Mouse (Mus musculus) urinary bladder, postnatal 25 days (tissue): ENCODE results near the gene Taldo1.
A peak's percentile ranks its signal among the peaks of the same experiment; 100 is the strongest.

Source experiments
- DNase-seq: peaks from one replicate; pipeline ENCODE4 v3.0.0; 2022; ENCODE audit warnings: low spot score

Gene Taldo1

DNA sequence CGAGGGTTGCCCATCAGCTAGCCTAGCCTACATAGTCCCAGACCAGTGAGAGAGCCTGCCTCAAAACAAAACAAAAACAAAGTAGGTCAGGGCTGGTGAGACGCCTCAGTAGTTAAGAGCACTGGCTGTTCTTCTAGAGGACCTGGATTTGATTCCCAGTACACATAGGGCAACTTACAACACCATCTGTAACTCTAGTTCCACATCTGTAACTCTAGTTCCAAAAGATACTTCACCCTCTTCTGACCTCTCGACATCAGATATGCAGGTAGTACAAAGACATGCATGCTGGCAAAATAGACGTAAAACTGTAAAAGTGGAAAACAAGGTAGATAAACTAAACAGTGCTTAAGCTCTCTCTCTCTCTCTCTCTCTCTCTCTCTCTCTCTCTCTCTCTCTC is 31.8 kb downstream of the Taldo1 start:
- no peak for DNase-seq

GRCm38 (mm10) chr7:141426948-141427730 is 35.1 kb downstream of the Taldo1 start:
- DNase-seq = no peak

- DNase-seq = no peak
Measured at GRCm38 (mm10) chr7:141428701-141429100, 36.7 kb downstream of the Taldo1 start.

GRCm38 (mm10) chr7:141429310-141429709 is 37.3 kb downstream of the Taldo1 start, which contains the start of gene Cend1:
Cend1 (minus strand) TSS chr7:141429491.
- no peak for DNase-seq

DNA sequence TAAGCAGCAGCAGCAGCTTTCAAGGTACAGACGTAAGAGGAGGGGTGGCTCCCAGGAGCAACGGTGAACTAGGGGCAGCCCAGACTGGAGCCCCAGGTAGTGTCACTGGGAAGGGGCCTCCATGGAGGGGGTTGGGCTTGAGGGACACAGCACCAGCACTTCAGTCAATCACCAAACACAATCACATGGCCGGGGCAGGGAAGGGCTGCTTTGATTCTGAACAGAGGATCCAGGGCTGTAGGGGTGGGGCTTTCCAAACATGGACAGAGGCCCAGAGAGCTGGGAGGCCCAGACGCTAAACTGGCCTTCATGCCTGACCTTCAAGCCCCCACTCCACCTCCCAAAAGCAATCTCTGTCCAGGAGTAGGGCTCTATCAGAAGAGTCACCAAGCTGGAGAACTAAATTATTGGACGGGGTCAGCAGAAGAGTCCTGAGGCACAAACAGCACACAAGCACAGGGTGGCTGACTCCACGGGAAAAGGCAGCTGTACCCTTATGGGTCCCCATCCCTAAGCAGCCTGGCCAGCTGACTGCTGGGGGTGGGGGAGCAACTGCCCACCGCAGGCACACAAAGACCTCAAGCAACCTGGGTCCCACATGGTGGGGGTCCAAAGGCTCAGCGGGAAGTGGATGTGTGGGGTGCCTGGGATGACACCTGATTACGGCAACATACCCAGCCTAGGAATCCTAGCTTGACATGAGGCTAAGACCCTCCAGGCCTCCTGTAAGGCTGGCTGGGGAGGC is 38.0 kb downstream of the Taldo1 start:
- no peak for DNase-seq

DNA sequence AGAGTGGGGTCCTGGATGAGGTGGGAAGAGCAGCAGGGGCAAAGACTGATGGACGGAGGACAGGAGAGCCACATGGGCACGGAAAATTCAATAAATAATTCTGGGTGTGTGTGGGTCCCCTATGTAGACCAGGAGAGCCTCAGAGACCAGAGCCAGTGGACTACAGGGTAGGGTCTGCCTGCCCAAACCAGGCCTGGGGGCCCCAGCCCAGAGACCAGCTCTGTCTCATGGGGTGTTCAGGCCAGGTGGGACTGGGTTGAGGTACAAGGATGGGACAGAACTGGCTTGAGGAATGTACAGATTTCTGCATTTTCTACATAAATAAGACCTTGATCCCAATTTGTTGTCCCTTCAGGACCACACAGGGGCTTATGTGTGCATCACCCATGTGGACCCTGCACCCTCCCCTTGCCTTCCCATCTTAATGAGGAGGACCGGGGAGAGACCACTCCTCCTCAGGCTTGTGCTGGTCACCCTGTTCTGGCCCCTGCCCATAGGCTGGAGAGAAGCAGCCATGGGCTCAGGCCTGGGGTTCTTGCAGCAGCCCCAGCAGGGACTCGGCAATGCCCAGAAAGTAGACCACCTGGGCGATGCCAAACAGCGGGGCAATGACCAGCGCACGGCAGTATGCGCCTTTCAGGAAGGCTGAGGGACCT is 38.7 kb downstream of the Taldo1 start:
- no peak for DNase-seq

DNA sequence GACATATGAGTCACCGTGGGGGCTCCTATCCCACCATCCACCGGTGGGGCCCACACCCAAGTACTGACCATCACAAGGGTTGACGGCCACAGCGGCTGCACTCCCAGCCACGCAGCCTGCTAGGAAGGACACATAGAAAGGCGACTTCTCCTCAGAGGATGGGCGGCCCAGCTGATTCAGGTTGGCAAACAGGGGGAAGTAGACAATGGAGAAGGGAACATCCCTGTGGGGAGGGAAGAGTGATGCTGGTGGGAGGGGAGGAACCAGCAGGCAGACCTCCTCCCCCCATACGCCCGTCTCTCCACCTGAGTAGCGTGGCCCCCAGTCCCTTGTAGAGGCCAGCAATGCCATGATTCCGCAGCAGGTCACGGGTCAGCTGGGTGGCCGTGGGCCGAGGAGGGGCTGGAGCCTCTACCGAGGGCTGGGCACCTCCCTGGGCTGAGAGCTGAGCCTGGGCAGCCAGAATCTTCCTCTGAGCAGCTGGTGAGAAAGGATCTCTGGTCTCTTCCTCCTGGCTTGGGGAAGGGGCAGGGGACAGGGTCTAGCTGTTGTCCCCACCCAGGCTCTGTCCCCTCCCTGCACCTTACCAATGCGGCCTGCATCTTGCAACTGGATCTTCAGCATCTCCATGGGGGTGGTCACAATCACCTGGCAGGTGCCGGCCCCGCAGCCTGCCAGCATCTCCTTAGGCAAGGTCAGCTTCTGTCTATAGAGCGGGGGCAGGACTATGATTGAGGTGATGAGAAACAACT is 39.6 kb downstream of the Taldo1 start:
- no peak for DNase-seq

- DNase-seq = no peak
Measured at GRCm38 (mm10) chr7:141432186-141432611, 40.2 kb downstream of the Taldo1 start.

DNA sequence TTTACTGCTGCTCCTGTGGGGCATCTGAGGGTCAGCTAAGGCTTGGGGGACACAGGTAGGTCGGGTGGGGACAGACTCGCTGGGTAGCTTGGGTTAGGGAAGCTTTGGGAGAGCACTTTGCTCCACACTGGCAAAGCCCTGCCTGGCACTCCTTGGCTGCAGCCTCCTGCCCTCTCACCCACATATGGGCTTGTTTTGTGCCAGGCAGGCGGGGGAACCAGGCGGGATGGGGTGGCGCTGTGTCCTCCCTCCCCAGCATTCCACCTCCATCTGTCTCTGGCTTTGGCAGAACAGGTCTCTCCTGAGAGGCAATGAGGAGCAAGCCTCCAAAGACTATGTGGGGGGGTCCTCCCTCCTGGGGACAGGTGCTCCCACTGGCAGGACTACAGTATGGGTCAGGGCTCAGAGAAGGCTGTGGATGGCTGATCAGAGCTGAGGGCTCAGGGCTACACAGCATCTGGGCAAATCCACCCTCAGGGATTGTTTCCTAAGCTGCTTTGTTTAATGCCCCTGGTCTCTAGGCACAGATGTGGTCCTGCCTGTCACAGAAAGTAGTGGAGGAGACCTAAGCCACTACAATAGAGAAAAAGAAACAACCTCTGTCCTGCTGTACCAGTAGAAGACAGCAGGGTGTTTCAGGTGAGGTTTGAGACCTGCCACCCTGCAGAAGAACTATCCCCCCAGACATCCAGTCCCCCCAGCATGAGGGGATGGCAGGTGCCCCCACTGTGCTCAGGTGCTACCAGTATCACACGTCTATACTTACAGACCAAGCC is 40.9 kb downstream of the Taldo1 start:
- DNase-seq = no peak

GRCm38 (mm10) chr7:141433517-141434400 is 41.8 kb downstream of the Taldo1 start:
- DNase-seq = no peak

DNA sequence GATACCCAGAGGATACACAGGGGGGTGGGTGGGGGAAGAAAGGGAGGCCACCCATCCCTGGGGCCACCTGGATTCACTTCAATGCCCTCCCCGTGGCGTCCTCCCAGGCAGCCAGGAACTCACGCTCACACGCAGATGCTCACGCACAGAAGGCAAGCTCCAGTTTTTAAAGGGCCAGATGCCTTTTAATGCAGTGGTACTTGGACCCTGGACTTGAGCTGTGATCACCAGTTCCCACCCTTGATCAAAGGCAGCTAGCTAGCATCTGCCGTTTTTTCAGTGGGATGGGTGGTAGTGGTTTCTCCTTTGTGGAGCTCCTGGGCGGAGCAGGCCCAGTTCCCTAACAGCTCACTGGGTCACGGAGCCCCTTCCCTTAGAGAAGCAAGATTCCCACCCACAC is 42.5 kb downstream of the Taldo1 start:
- no peak for DNase-seq

DNA sequence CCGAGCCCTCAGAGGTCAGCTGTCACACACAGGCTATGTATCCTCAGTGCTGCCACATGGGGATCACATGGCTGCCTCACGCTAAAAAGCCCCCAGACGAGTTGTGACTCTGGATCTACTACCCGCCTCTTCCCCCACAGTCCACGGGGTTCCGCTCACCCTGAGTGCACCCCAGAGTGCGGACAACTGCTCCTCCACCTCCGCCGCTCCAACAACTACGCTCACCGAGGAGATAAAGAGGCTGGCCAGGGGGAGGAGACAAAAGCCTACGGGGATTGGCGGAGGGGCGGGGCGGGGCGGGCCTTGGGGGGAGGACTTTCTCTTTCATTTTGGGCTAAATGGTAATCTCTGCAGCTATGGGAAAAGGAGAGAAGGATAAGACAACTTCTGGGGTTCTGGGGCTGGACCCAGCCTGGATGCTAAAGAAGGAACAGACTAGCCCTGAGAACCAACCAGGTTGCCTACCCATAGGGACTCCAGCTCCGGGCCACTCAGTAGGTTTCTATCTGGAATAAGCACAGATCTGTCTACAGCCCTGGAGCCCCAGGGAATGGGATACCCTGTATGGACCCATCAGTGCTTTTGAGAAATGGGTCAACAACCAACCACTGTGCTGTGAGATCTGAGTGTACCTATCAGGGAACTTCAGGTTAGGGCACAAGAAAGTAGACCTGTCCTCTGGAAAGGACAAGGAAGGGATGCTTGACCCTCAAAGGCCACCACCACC is 43.3 kb downstream of the Taldo1 start:
- no peak for DNase-seq

GRCm38 (mm10) chr7:141435856-141436522 is 44.0 kb downstream of the Taldo1 start:
- DNase-seq = no peak

GRCm38 (mm10) chr7:141436523-141436892 is 44.5 kb downstream of the Taldo1 start:
- no peak for DNase-seq

DNA sequence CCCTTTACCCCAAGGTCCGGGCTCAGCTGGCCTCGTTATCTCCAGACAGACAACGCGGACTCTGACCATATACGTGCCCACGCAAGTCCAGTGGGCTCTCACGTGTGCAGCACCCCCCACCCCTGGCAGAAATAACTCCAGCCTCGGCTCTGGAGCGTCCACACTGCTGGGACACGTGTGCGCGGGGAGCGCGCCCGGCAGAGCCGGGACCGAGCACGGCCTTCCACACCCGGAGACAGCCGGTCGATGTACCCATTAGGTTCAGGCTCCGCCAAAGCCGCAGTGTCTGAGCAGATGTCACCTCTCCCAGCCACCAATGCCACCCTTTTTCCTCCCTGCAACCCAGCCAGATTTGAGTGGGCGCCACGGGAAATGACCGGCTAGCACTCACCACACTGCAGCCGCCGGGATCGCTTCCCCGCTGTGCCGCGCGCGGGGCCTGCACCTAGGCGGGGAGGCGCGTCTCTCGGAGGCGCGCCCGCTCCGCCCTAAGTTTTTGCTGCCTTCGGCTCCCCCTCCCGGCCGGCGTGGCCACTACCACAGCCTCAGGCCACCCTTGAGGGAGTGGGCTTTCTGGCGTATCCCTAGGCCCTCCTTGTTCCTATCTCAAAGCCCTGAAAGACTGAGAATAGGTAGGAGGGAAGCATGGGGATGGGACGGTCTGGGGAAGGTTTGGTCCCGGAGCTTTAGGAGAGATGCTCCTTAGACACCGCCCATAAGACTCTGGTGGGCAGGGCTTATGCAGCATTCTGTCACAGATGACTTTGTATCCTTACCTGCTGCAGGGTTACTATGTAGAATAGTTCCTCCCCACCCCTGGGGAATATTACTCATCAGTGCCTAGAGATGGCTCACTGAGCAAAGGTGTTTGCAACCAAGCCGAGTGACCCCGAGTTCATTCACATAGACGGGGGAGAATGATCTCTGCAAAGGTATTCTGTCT is 45.5 kb downstream of the Taldo1 start, which contains the start of gene Slc25a22:
Gene Slc25a22 (minus strand): TSS at position 715 of the 943 bp plus-strand sequence.
- peak; percentile 81 for DNase-seq

DNA sequence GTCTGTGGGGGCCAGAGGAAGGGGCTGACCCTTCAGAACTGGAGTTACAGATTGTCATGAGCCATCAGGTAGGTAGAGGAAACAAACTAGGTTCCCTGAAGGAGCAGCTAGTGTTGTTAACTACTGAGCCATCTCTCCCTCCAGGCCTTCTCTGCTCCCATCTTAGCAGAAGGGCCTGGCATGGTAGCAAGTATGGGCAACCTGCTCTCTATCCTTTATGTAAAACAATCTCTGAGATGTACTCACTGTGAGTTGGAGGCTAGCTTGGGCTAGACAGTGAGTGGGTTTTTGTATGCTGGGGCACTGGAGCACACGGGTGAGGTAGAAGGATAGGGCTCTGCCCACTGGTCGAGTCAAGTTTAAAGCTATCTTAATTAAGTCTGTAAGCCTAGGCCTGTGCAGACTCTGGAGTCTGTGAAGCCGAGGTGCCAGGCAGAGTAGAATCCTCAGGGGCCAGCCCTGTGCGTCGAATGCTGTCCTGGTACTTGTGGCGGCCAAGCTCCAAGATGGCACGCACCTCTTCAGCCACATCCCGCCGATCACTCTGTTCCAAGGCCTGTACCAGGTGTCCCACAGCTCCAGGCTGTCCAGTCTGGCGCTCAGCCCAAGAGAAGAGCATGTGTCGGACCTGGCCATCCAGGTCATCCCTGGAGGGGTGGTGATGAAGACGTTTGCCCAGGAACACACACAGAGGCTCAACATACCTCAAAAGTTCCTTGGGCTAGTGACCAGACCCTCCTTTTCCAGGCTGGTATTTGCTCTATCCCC is 46.4 kb downstream of the Taldo1 start:
- DNase-seq = no peak

DNA sequence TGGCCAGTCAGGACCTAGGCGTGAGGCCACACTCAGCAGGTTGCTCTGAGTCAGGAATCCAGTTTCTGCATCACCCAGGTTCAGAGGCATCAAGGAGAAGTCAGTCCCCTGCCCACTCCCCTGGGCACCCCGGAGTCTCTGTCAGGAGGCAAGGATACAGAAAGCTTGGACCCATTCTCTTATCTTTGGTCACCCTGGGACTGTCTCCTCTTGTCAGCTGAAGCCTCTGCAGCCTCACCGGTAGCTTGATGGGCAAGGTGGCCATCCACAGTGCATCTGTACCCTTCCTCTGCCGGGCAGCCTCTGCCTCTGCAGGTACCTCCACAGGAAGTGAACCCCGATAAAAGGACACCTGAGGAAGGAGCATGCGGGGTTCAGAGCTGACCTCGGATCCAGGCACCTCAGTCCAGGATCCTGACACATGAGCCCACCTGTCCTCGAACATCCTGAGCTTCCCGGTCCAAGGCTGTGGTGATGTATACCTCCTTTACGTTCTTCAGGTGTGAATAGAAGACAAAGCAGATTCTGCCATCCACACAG is 47.2 kb downstream of the Taldo1 start:
- DNase-seq = no peak
